Mouse (Mus musculus) 3T3-L1 (cell line): ENCODE results near the gene Bfsp2.

ENCODE experiments used
- DNase-seq: peaks from one replicate; pipeline ENCODE4 v3.0.0-alpha.2; 2015; ENCODE audit warnings: low read depth, low spot score

Bfsp2 gene

DNA sequence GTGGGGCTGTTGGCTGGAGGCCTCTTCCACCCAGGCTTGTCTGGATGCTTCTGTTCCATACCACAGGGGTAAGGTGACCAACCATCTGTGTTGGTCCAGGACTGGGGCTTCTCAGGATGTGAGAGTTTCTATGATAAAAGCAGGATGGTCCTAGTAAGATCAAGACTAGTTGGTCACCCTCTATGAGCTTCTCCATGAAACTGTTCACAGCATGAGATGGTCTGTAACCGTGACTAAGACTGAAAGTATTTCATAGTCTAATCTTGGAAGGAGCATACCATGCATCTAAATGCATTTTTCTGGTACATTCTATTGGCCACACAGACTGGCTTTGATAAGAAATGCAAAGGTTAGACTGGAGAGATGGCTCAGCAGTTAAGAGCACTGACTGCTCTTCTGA, 96.6 kb downstream of the Bfsp2 start:
- no peak for DNase-seq

GRCm38 (mm10) chr9:103382989-103383388, 97.2 kb downstream of the Bfsp2 start:
- DNase-seq: no peak

- no peak for DNase-seq
These were observed 99.7 kb downstream of the Bfsp2 start for GRCm38 (mm10) chr9:103380566-103380965.

DNA sequence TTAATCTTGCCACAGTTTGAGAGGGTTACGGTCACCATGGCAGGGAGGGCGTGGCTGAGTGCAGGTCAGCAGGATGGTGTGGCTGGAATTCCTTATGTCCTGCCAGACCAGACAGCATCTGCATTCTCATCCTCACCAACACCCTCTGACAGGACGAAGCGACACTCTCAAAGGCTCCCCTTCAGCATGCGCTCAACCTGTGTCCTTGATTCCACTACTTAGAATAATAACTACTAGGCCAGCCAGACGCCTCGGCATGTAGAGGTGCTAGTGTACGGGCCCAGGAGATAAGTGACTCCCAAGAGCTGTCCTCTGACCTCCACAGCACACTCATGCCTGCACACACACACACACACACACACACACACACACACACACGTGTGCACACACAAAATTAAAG, 101.0 kb downstream of the Bfsp2 start:
- no peak for DNase-seq

- no peak for DNase-seq
These were observed 101.5 kb downstream of the Bfsp2 start for GRCm38 (mm10) chr9:103378686-103379085.

DNA sequence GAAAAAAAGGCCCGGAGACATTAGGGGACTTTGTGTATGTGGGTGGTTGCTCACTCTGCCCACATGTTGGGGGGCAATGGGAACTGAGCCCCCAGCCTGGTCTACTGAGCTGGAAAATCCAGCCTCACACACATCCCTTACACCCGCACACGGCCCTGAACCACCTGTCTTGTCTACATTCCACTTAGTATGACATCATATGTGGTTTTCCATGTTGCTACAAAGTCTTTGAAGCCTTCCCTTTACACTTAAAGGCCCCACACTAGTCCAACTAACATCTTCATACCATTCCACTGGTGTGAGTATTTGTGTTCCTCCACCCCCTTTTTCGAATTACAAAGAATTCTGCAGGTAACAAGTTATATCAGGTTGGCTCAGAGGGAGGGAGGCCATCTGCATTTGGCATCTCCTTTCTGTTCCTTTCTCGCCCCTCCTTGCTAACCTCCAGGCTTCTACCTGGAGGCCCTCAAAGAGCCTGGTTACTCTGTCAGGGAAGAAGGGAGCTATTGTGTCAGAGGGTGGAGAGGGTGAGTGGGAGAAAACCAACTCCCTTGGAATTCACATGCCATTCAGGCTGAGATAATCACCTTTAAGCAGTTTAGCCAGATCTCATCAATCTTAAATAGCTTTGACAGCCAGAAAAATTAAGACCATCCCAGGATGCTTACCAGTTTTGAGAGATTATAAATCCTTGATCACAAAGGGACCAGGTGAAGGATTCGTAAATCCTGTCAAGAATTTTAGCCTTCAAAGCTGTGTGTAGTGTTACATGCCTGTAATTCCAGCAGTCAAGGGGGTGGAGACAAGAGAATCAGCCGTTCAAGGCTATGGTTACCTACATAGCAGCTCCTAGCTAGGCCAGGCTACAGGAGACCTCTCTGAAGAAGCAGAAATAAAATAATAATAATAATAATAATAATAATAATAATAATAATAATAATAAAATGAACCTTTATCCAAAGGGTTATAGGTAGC, 103.6 kb downstream of the Bfsp2 start:
- DNase-seq: no peak
